Mouse (Mus musculus) left cerebral cortex, postnatal 4 days (tissue): ENCODE results near the gene Cldn34c3. TPM values are rescaled to one million over a fixed set of nuclear protein-coding genes. Genes with fewer than 3 reads are reported as not detected.
"Not testable (repeated sequence)": the region's sequence is repeated elsewhere in the genome, so short reads cannot be mapped to it uniquely, and the experiment has no call there.

Source experiments
- DNase-seq: peaks from one replicate; pipeline ENCODE4 v3.0.0-alpha.2; 2022
- intact Hi-C: fragments of 180-260 bp; cut with DNase I; formaldehyde crosslinking; loops from one replicate; pipeline ENCODE4 v1.15.1; 2025
- total RNA-seq, 2 experiments: library from RNA; stranded (reverse); gene quantifications; 2 replicates each; pipeline ENCODE4 v1.2.3; 2021

Cldn34c3 gene
- total RNA-seq: not detected

GRCm38 (mm10) chrX:123793365-123793764 lies at the start of gene Cldn34c3:
TSS of gene Cldn34c3 (plus strand) at chrX:123793665.
- DNase-seq, intact Hi-C loops: not testable (repeated sequence)

Other genes with a start within 250 kb of the Cldn34c3 start
- 1 to 10 TPM in 1 of 2 experiments, not detected in 1; 6.1 TPM for gene Cldn34c2, start 212.0 kb upstream of the Cldn34c3 start, total RNA-seq
- not detected for gene Gm17467, start 88.9 kb upstream of the Cldn34c3 start, total RNA-seq